Mouse (Mus musculus) forebrain, embryonic 14.5 days (tissue): ENCODE data around the gene Hist3h2a. TPM values are rescaled to one million over a fixed set of nuclear protein-coding genes. Genes with fewer than 3 reads are reported as not detected.

Experiments used
- ATAC-seq: fragments of 200-750 bp; cut with Nextera tagmentation; 2 replicates; pipeline ENCODE4 v1.8.0; 2017; ENCODE audit warnings: mild to moderate bottlenecking, moderate library complexity
- DNase-seq: peaks from one replicate; pipeline ENCODE4 v3.0.0-alpha.2; 2015; ENCODE audit warnings: low spot score
- H3K27ac ChIP-seq: fragments of 300-500 bp; sonication (generic); 2 replicates; pipeline ENCODE4 v1.5.1; 2014; ENCODE audit warnings: low read depth, mild to moderate bottlenecking, control low read depth, low read length, moderate library complexity
- H3K27me3 ChIP-seq: fragments of 300-500 bp; sonication (generic); replicated peaks from 2 replicates; pipeline ENCODE4 v1.6.1; 2014; ENCODE audit warnings: low read length, control low read depth, mixed read lengths; ENCODE audit not compliant: control insufficient read depth, insufficient read depth
- H3K36me3 ChIP-seq: fragments of 300-500 bp; sonication (generic); 2 replicates; pipeline ENCODE4 v1.6.1; 2014; ENCODE audit warnings: low read length, control low read depth; ENCODE audit not compliant: control insufficient read depth, insufficient read depth
- H3K4me1 ChIP-seq: fragments of 300-500 bp; sonication (generic); 2 replicates; pipeline ENCODE4 v1.6.1; 2014; ENCODE audit warnings: antibody characterized with exemption, low read length, control low read depth; ENCODE audit not compliant: control insufficient read depth, insufficient read depth
- H3K4me2 ChIP-seq: fragments of 300-500 bp; sonication (generic); 2 replicates; pipeline ENCODE4 v1.6.1; 2014; ENCODE audit warnings: mild to moderate bottlenecking, control low read depth, low read length
- H3K4me3 ChIP-seq: fragments of 300-500 bp; sonication (generic); 2 replicates; pipeline ENCODE4 v1.5.1; 2014; ENCODE audit warnings: low read depth, low read length, control low read depth
- H3K9ac ChIP-seq: fragments of 300-500 bp; sonication (generic); 2 replicates; pipeline ENCODE4 v1.6.1; 2014; ENCODE audit warnings: mild to moderate bottlenecking, low read length, control low read depth, moderate library complexity
- H3K9me3 ChIP-seq: fragments of 300-500 bp; sonication (generic); replicated peaks from 2 replicates; pipeline ENCODE4 v1.6.1; 2016; ENCODE audit warnings: low read length, control low read depth, mixed read lengths; ENCODE audit not compliant: control insufficient read depth
- WGBS: fragments of 180-500 bp; shearing (Covaris S2); extraction: QIAGEN DNeasy Blood & Tissue Kit; methylation state at CpG from one replicate; pipeline ENCODE4 v1.1.7; 2014; 5-methylcytosine and 5-hydroxymethylcytosine counted together
- polyA plus RNA-seq: library from polyadenylated mRNA; unstranded; fragments of >200 nt; fragmentation: Nextera tagmentation; extraction: Ambion mirVana; gene quantifications from 2 replicates; pipeline ENCODE4 v1.2.1, GENCODE M21; 2014

The Hist3h2a gene
- polyA plus RNA-seq, 1 experiment from 2014 or later: 151 TPM

GRCm38 (mm10) chr11:58979183-58979582, 24.7 kb downstream of the Hist3h2a start:
- peak overlapping the region; percentile 91 for H3K9ac ChIP-seq
- no peaks in the 10 kb centered on the region for H3K9me3 ChIP-seq
- H3K27ac ChIP-seq: no peak overlapping the region
- peaks cover 20% of the 10 kb centered on the region for H3K36me3 ChIP-seq
- ATAC-seq: no peak
- H3K27me3 ChIP-seq: no peaks in the 10 kb centered on the region
- H3K4me3 ChIP-seq: peak overlapping the region; percentile 99
- no peak for DNase-seq
- 69% methylated on average over 3 of the region's 3 CpGs for WGBS
- H3K4me2 ChIP-seq: peak overlapping the region; percentile 100
- peaks cover 18% of the 10 kb centered on the region for H3K4me1 ChIP-seq

GRCm38 (mm10) chr11:58979661-58980060, 25.2 kb downstream of the Hist3h2a start:
- H3K9me3 ChIP-seq: no peaks in the 10 kb centered on the region
- H3K4me2 ChIP-seq: peak overlapping the region; percentile 100
- no peak for ATAC-seq
- H3K4me3 ChIP-seq: 0 out of 2 replicates have a peak overlapping the region, but pooled peaks have one; percentile 99
- no peaks in the 10 kb centered on the region for H3K27me3 ChIP-seq
- peak overlapping the region; percentile 4 for H3K9ac ChIP-seq
- WGBS: 86% methylated on average over 7 of the region's 7 CpGs
- no peak for DNase-seq
- peaks cover 25% of the 10 kb centered on the region for H3K36me3 ChIP-seq
- H3K4me1 ChIP-seq: peaks cover 18% of the 10 kb centered on the region
- H3K27ac ChIP-seq: no peak overlapping the region

- 68% methylated on average over 5 of the region's 5 CpGs for WGBS
These were observed 26.0 kb downstream of the Hist3h2a start for GRCm38 (mm10) chr11:58980381-58980990.

GRCm38 (mm10) chr11:58981541-58982447, 27.3 kb downstream of the Hist3h2a start:
- H3K4me1 ChIP-seq: peaks cover 16% of the 10 kb centered on the region
- no peak for ATAC-seq
- no peaks in the 10 kb centered on the region for H3K27me3 ChIP-seq
- no peak overlapping the region for H3K4me3 ChIP-seq
- peak; percentile 57 for DNase-seq
- H3K9me3 ChIP-seq: no peaks in the 10 kb centered on the region
- no peak overlapping the region for H3K4me2 ChIP-seq
- 63% methylated on average over 14 of the region's 14 CpGs for WGBS
- H3K36me3 ChIP-seq: peaks cover 47% of the 10 kb centered on the region
- no peak overlapping the region for H3K27ac ChIP-seq
- H3K9ac ChIP-seq: no peak overlapping the region

More at GRCm38 (mm10) chr11:58980381-58980990, 26.0 kb downstream of the Hist3h2a start:
- ATAC-seq (no peak), DNase-seq (no peak)
- no peak overlapping the region for H3K4me2 ChIP-seq
- H3K27ac ChIP-seq: no peak overlapping the region
- peaks cover 16% of the 10 kb centered on the region for H3K4me1 ChIP-seq
- H3K9me3 ChIP-seq: no peaks in the 10 kb centered on the region
- H3K27me3 ChIP-seq: no peaks in the 10 kb centered on the region
- H3K4me3 ChIP-seq: no peak overlapping the region
- H3K36me3 ChIP-seq: peaks cover 34% of the 10 kb centered on the region
- H3K9ac ChIP-seq: no peak overlapping the region

GRCm38 (mm10) chr11:58982471-58983097, 28.1 kb downstream of the Hist3h2a start:
- no peak overlapping the region for H3K27ac ChIP-seq
- no peak for ATAC-seq

GRCm38 (mm10) chr11:58983691-58984341, 29.3 kb downstream of the Hist3h2a start:
- Histone ChIP-seq H3K4me3 (no peak overlapping the region), H3K4me2 (no peak overlapping the region), H3K36me3 (peaks cover 65% of the 10 kb centered on the region), H3K9ac (no peak overlapping the region), H3K9me3 (no peaks in the 10 kb centered on the region), H3K27ac (no peak overlapping the region), H3K4me1 (peaks cover 10% of the 10 kb centered on the region), H3K27me3 (no peaks in the 10 kb centered on the region)
- 91% methylated on average over 6 of the region's 6 CpGs for WGBS
- no peak for DNase-seq
- ATAC-seq: no peak

More at GRCm38 (mm10) chr11:58982471-58983097, 28.1 kb downstream of the Hist3h2a start:
- DNase-seq: no peak
- Histone ChIP-seq H3K4me2 (no peak overlapping the region), H3K4me1 (peaks cover 13% of the 10 kb centered on the region), H3K36me3 (peaks cover 52% of the 10 kb centered on the region), H3K9ac (no peak overlapping the region), H3K4me3 (no peak overlapping the region), H3K9me3 (no peaks in the 10 kb centered on the region), H3K27me3 (no peaks in the 10 kb centered on the region)
- 89% methylated on average over 18 of the region's 18 CpGs for WGBS

GRCm38 (mm10) chr11:58984657-58985056, 30.2 kb downstream of the Hist3h2a start:
- peaks cover 2% of the 10 kb centered on the region for H3K4me1 ChIP-seq
- WGBS: 95% methylated on average over 7 of the region's 7 CpGs

GRCm38 (mm10) chr11:58985299-58985917, 30.9 kb downstream of the Hist3h2a start:
- 94% methylated on average over 3 of the region's 3 CpGs for WGBS
- DNase-seq (no peak), ATAC-seq (no peak)

More at GRCm38 (mm10) chr11:58984657-58985056, 30.2 kb downstream of the Hist3h2a start:
- H3K4me3 ChIP-seq: no peak overlapping the region
- no peak for ATAC-seq
- H3K4me2 ChIP-seq: no peak overlapping the region
- H3K27me3 ChIP-seq: no peaks in the 10 kb centered on the region
- H3K36me3 ChIP-seq: peaks cover 73% of the 10 kb centered on the region
- H3K27ac ChIP-seq: no peak overlapping the region
- DNase-seq: no peak
- no peaks in the 10 kb centered on the region for H3K9me3 ChIP-seq
- H3K9ac ChIP-seq: no peak overlapping the region

More at GRCm38 (mm10) chr11:58985299-58985917, 30.9 kb downstream of the Hist3h2a start:
- no peaks in the 10 kb centered on the region for H3K27me3 ChIP-seq
- no peak overlapping the region for H3K4me3 ChIP-seq
- H3K36me3 ChIP-seq: peaks cover 80% of the 10 kb centered on the region
- H3K9me3 ChIP-seq: no peaks in the 10 kb centered on the region
- H3K4me1 ChIP-seq: no peaks in the 10 kb centered on the region
- H3K27ac ChIP-seq: no peak overlapping the region
- no peak overlapping the region for H3K9ac ChIP-seq
- no peak overlapping the region for H3K4me2 ChIP-seq
